Mouse (Mus musculus) adrenal gland, adult 8-10 months (tissue): ENCODE results near the gene Sumo2. TPM values are rescaled to one million over a fixed set of nuclear protein-coding genes. Genes with fewer than 3 reads are reported as not detected.
"Not testable (repeated sequence)": the region's sequence is repeated elsewhere in the genome, so short reads cannot be mapped to it uniquely, and the experiment has no call there.

Experiments
- DNase-seq: peaks from one replicate; pipeline ENCODE4 v3.0.0; 2022
- total RNA-seq, 4 experiments: library from RNA; stranded (reverse); gene quantifications; 2 replicates each; pipeline ENCODE4 v1.2.4; 2022

Gene Sumo2
- 100 to 1,000 TPM; 220 to 285 (median 257) TPM for total RNA-seq

GRCm38 (mm10) chr11:115536038-115536681 lies at the start of gene Sumo2:
Gene Sumo2 (minus strand): TSS chr11:115536276.
- peak; percentile 97 for DNase-seq

DNA sequence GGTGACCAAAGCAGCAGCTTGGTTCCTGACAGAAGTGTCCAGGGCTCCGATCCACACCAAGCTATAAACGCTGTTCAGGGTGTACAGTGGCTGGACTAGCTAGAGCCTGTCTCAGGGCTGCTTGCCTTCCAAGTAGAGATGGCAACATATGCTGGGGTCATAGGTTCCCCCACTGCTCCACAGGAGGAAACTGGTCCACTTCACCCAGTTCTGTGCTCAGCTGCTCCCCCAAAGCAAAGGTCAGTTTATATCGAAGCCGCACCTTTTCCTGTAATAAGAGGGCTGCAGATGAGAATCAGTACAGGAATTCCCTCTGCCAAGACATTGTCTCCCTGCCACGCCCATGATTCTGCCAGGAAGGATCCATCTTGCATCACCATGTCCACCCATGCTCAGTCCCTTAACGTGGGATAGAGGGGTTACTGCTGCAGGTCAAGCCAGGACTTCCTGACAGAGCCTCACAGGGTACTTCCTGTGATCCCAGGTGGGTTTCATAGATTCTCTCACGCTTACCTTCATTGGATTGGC lies 49.6 kb upstream of the Sumo2 start:
- DNase-seq: no peak

DNA sequence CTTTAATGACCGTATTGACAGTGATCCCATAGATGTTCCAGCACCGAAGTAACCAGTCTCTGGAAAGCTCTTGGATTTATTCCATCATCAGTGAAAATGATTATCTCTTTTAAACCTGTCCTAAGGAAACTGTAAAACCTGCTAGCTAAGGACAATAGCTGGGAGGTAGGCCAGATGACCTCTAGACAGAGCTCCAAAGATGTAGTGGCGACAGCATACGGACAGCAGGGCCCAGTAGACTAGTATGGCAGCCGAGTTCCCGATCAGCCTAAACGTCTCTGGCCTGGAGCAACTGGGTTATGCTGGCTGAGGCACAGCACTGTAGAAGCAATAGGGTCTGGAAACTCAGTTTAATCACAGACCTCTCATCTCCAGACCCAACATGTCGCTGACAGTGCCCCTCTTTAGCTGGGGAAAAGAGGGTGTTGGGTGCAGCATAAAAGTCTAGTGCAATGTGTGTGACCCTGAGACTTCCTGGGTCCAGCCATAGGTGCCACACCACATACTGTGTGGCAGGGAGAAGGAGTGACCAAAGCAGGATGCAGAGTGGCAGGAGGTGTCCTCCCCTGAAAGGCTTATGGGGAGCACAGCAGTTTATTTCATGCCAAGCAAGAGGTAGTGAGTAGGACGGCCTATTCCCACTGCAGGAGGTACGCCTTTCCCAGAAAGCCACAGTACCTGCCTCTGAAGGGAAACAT lies 48.4 kb upstream of the Sumo2 start:
- DNase-seq: no peak

GRCm38 (mm10) chr11:115582913-115583606 lies 47.0 kb upstream of the Sumo2 start:
- no peak for DNase-seq

GRCm38 (mm10) chr11:115579080-115579479 lies 43.0 kb upstream of the Sumo2 start:
- no peak for DNase-seq

GRCm38 (mm10) chr11:115564961-115565360 lies 28.9 kb upstream of the Sumo2 start:
- no peak for DNase-seq

- DNase-seq: peak; percentile 94
Measured at GRCm38 (mm10) chr11:115564064-115564809, 28.2 kb upstream of the Sumo2 start, which contains the start of gene Nup85. Gene Nup85 (plus strand): TSS chr11:115564434.

DNA sequence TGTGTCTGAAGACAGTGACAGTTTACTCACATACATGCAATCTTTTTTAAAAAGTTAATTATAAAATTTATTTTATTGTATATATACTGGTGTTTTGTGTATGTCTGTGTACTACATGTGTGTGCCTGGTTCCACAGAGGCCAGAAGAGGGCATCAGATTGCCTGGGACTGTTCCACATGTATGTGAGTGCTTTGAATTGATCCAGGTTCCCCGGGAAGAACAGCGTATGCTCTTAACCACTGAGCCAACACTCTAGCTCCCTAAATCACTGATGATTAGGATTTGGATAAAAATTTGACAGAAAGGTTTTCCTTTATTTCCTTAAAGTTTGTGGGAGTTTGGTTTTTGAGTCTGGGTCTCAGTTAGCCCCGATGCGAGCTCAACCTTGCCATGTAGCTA lies 27.3 kb upstream of the Sumo2 start:
- no peak for DNase-seq

DNA sequence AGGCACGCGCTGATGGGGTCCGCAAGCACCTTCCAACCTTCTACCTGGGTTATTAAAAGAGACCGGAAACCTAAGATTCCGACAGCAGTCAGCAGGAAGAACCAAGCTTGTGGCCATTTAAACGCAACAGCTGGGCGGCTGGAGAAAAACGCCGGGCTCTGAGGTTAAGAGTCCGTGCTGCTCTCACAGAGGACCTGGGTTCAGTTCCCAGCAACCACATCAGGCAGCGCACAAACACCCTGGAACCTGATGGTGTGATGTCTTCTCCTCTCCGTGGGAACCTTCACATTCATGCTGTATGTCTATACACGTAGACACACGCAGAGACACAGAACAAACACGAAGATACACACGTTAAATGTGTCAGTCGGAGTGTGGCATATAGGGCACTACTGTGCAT lies 19.6 kb upstream of the Sumo2 start:
- no peak for DNase-seq

GRCm38 (mm10) chr11:115552783-115553182 lies 16.7 kb upstream of the Sumo2 start:
- DNase-seq: no peak

GRCm38 (mm10) chr11:115543571-115543970 lies 7.5 kb upstream of the Sumo2 start:
- DNase-seq: no peak

DNA sequence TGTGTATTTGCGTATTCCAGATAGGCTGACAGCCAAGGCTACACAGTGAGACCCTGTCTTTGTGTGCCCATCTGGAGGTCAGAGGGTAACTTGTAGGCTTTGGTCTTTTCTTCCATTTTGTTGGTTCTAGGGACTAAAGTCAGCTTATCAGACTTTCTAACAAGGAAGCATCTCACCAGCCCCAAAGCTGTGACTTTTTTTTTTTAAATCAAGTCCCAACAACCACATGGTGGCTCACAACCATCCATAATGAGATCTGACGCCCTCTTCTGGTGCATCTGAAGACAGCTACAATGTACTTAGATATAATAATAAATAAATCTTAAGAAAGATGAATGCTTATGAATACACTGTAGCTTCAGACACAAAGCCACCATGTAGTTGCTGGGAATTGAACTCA lies 2.0 kb upstream of the Sumo2 start:
- DNase-seq: no peak

DNA sequence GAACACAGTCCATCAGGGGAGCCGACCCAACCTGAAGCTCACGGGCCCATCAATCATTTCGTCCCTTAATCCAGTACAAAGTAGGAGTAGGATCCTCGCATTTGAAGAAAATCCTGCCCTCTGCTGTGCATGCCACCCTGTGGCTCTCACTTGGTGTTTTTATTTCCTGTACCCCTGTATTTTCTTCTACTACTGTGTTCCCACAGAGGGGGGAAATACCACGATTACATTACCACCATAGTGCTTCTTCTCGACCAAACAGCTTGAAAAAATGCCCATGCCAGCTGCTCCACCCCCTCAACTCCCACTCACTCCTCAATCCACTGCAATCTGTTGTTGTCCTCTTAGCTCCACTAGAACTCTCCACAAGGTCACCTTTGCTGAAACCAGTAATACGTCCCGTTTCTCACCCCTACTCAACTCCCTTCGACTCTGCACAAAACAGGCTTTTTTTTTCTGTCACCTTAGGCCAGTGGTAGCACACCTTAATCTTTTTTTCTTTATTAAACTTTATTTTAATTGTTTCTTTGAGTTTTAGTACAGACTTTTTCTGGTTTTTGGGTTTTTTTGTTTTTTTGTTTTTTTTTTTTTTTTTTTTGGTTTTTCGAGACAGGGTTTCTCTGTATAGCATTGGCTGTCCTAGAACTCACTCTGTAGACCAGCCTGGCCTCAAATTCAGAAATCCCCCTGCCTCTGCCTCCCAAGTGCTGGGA lies 936 bp upstream of the Sumo2 start:
- DNase-seq: no peak

- peak; percentile 41 for DNase-seq
Measured at GRCm38 (mm10) chr11:115535401-115536037, 557 bp downstream of the Sumo2 start.

GRCm38 (mm10) chr11:115534759-115535371 lies 1.2 kb downstream of the Sumo2 start:
- DNase-seq: no peak

DNA sequence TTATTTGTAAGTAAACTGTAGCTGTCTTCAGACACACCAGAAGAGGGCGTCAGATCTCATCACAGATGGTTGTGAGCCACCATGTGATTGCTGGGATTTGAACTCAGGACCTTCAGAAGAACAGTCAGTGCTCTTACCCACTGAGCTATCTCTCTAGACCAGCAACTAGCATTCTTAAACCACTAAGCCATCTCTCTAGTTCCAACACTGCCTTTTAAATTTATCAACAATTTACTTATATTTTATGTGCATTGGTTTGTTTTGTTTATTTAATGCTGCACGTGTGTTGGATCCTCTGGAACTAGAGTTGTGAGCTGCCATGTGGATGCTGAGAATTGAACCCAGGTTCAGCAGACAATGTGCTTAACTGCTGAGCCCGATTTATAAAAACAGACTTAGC lies 9.6 kb downstream of the Sumo2 start:
- DNase-seq: not testable (repeated sequence)

- no peak for DNase-seq
Measured at GRCm38 (mm10) chr11:115522703-115523102, 13.4 kb downstream of the Sumo2 start.

GRCm38 (mm10) chr11:115522238-115522637 lies 13.8 kb downstream of the Sumo2 start:
- DNase-seq: no peak

GRCm38 (mm10) chr11:115521080-115521479 lies 15.0 kb downstream of the Sumo2 start:
- DNase-seq: no peak

GRCm38 (mm10) chr11:115520218-115520617 lies 15.9 kb downstream of the Sumo2 start:
- DNase-seq: no peak

DNA sequence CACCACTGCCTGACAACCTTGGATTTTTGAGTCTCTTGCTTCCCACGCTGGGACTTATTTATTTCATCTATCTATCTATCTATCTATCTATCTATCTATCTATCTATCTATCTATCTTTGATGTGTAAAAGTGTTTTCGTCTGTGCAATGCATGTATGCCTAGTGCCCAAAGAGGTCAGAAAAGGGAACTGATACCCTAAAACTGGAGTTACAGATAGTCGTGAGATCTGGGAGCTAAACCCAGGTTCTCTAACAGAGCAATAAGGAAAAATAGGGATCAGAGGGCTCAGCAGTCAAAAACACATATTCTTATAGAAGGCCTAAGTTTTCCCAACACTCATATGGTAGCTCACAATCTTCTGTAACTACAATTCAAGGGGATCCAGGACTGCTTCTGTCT lies 16.5 kb downstream of the Sumo2 start:
- no peak for DNase-seq
